Mouse (Mus musculus) intestine, embryonic 15.5 days (tissue): ENCODE data around the gene Tmem178b. TPM values are rescaled to one million over a fixed set of nuclear protein-coding genes. Genes with fewer than 3 reads are reported as not detected.

ENCODE experiments used
- ATAC-seq: fragments of 200-750 bp; cut with Nextera tagmentation; 2 replicates; pipeline ENCODE4 v1.8.0; 2017; ENCODE audit warnings: moderate TSS enrichment, moderate library complexity
- H3K27ac ChIP-seq: fragments of 300-500 bp; sonication (generic); 2 replicates; pipeline ENCODE4 v1.5.1; 2015; ENCODE audit warnings: mild to moderate bottlenecking, inconsistent platforms
- H3K27me3 ChIP-seq: fragments of 300-500 bp; sonication (generic); replicated peaks from 2 replicates; pipeline ENCODE4 v1.6.1; 2015; ENCODE audit warnings: inconsistent platforms
- H3K36me3 ChIP-seq: fragments of 300-500 bp; sonication (generic); 2 replicates; pipeline ENCODE4 v1.6.1; 2015; ENCODE audit warnings: inconsistent platforms
- H3K4me1 ChIP-seq: fragments of 300-500 bp; sonication (generic); replicated peaks from 2 replicates; pipeline ENCODE4 v1.6.1; 2015; ENCODE audit warnings: inconsistent platforms
- H3K4me2 ChIP-seq: fragments of 300-500 bp; sonication (generic); replicated peaks from 2 replicates; pipeline ENCODE4 v1.6.1; 2015; ENCODE audit warnings: mild to moderate bottlenecking, inconsistent platforms
- H3K4me3 ChIP-seq: fragments of 300-500 bp; sonication (generic); replicated peaks from 2 replicates; pipeline ENCODE4 v1.5.1; 2015; ENCODE audit warnings: inconsistent platforms
- H3K9ac ChIP-seq: fragments of 300-500 bp; sonication (generic); 2 replicates; pipeline ENCODE4 v1.6.1; 2015; ENCODE audit warnings: inconsistent platforms
- H3K9me3 ChIP-seq: fragments of 300-500 bp; sonication (generic); 2 replicates; pipeline ENCODE4 v1.6.1; 2016; ENCODE audit warnings: inconsistent platforms
- WGBS: fragments of 180-500 bp; shearing (Covaris S2); methylation state at CpG from one replicate; pipeline ENCODE4 v1.1.7; 2015; 5-methylcytosine and 5-hydroxymethylcytosine counted together
- polyA plus RNA-seq: library from polyadenylated mRNA; unstranded; fragments of >200 nt; fragmentation: Nextera tagmentation; extraction: Ambion mirVana; gene quantifications from 2 replicates; pipeline ENCODE4 v1.2.1, GENCODE M21; 2015

Gene Tmem178b
- polyA plus RNA-seq, result 0.68 and 1.4 TPM in 2 replicates

DNA sequence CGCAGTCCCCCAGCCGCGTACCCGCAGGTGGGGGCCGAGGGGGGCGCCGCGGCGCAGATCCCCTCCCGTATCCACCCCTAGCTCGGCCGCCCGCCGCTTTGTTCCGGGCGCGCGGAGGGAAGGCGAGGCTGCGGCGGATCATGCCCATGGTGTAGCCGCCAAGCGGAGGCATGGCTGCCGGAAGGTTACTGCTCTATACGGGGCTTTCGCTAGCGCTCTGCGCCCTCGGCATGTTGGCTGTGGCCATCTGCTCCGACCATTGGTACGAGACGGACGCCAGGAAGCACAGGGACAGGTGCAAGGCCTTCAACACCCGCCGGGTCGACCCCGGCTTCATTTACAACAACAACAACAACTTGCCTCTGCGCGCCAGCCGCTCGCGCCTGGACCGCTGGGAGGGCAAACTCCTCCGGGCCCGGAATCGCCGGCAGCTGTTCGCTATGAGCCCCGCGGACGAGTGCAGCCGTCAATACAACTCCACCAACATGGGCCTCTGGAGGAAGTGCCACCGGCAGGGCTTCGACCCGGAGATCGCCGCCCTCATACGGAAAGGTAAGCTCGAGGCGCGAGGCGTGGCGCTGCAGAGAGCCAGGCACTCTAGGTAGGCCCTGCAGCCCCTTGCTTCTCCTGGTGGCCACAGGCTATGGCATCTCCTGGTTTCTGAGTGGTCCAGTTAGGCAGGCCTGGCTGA, at the start of gene Tmem178b:
Gene Tmem178b, plus strand, starts transcription at position 371 of the 691 bp plus-strand sequence.
- Histone ChIP-seq H3K4me2 (peak within 1 kb of the TSS; percentile 95), H3K4me3 (peak within 1 kb of the TSS; percentile 53), H3K9me3 (no peaks in the 10 kb centered on the region), H3K27me3 (peaks cover 54% of the 10 kb centered on the region), H3K27ac (no peak within 1 kb of the TSS), H3K4me1 (peaks cover 29% of the 10 kb centered on the region), H3K36me3 (no peaks in the 10 kb centered on the region), H3K9ac (peak within 1 kb of the TSS; percentile 18; the same call in 1 of the 2 replicates)
- ATAC-seq, result 0 out of 2 replicates have a peak, but pooled peaks have one; percentile 18
- WGBS, result under 1% methylated on average over 63 of the region's 63 CpGs

DNA sequence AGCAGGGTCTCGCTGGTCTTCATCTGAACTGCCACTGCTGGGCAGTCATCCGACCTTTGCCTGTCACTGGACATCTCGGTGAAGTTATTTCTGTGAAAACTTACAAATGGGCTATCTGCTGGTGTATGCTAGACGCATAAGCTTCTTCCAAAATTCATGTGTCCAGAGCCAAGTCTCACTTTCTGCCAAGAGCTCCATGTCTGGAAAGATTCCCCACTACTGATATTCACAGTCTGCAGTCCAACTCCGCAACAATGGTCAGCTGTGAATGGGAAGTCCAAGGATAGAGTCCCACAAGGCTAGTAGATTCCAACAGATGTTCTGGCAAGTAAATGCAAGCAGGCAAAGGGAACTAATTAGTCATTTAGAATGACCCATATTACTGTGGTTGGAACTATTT, 44.3 kb upstream of the Tmem178b start:
- Histone ChIP-seq H3K27me3 (no peaks in the 10 kb centered on the region), H3K4me2 (no peak overlapping the region), H3K4me1 (no peaks in the 10 kb centered on the region), H3K9ac (no peak overlapping the region), H3K9me3 (no peaks in the 10 kb centered on the region), H3K4me3 (no peak overlapping the region), H3K27ac (no peak overlapping the region), H3K36me3 (no peaks in the 10 kb centered on the region)
- 88% methylated on average over 5 of the region's 5 CpGs for WGBS
- no peak for ATAC-seq

DNA sequence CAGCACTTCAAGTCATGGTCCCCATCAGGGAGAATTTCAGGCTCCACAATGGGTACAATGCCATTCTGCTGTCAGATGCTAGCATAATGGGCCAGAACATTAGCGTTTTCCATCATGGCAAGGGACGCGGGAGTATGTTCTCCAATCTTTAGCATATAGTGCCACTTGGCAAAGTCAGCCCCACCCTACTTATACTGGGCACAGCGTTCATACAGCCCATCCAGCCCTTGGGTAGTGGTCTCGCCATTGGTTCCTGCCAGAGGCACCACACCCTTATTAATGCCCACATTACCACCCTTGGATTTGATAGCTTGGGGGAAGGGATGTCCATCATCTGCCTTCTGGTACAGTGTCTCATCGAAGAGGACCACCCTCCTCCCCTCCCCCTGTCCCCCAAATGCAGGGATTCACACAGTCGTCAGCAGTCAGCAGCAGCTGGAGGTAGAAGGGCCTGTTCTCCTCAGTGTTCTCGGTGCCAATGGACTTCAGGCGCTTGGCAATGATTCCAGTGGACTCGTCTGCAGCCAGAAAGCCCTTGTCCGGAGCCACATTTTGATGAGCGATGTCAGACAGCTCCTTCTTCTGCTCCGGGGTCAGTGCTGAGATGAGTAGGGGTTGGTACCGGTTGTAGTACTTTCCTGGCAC, 29.3 kb upstream of the Tmem178b start:
- Histone ChIP-seq H3K4me1 (no peaks in the 10 kb centered on the region), H3K27me3 (no peaks in the 10 kb centered on the region), H3K4me3 (no peak overlapping the region), H3K36me3 (no peaks in the 10 kb centered on the region), H3K9me3 (no peaks in the 10 kb centered on the region), H3K27ac (no peak overlapping the region), H3K4me2 (no peak overlapping the region), H3K9ac (no peak overlapping the region)
- WGBS, result 91% methylated on average over 14 of the region's 14 CpGs
- no peak for ATAC-seq

DNA sequence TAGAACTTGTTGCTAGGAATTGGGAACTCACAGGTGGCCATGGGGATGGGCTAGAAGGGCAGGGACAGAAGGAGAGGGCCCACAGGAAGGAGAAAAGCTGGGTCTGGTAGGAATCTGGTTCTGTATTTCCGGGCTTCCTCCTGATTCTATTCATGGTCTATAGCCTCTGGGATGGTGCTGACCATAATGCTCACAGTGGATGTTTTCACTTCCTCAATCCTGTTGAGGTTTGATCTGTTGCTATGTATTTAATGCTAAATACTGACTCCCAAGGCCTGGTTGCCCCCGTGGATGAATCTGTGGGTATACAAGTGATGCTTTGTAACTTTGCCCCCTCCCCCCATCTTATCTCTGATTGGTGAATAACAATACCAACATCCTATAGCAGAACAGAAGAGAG, 25.5 kb upstream of the Tmem178b start:
- WGBS, result 76% methylated on average over 2 of the region's 2 CpGs
- ATAC-seq, result no peak

DNA sequence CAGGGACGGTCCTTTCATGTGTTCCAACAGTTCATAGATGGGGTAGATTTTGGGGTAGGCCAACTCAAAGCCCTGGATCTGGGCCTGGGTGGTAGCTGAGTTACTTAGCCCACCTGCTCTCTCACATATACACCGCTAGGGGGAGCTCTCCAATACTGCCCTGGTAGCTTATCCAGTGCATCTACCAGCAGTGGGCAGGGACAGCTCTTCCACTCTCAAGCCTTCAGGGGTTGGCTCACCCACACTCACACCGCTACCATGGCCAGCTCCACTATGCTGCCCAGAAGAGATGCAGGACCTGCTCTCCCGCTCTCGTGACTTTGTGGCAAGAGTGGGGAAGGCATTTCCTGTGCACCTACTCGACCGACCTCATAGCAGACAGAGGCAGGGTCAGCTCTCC, 24.3 kb upstream of the Tmem178b start:
- H3K4me1 ChIP-seq, result no peaks in the 10 kb centered on the region
- no peak overlapping the region for H3K4me2 ChIP-seq
- no peak overlapping the region for H3K4me3 ChIP-seq
- no peak overlapping the region for H3K27ac ChIP-seq
- H3K9ac ChIP-seq, result no peak overlapping the region
- no peaks in the 10 kb centered on the region for H3K27me3 ChIP-seq
- ATAC-seq, result no peak
- WGBS, result 42% methylated on average over 7 of the region's 7 CpGs
- H3K36me3 ChIP-seq, result no peaks in the 10 kb centered on the region
- no peaks in the 10 kb centered on the region for H3K9me3 ChIP-seq

More for the DNA sequence above, 25.5 kb upstream of the Tmem178b start:
- Histone ChIP-seq H3K9me3 (no peaks in the 10 kb centered on the region), H3K4me1 (no peaks in the 10 kb centered on the region), H3K27me3 (no peaks in the 10 kb centered on the region), H3K9ac (no peak overlapping the region), H3K4me3 (no peak overlapping the region), H3K36me3 (no peaks in the 10 kb centered on the region), H3K4me2 (no peak overlapping the region), H3K27ac (no peak overlapping the region)

DNA sequence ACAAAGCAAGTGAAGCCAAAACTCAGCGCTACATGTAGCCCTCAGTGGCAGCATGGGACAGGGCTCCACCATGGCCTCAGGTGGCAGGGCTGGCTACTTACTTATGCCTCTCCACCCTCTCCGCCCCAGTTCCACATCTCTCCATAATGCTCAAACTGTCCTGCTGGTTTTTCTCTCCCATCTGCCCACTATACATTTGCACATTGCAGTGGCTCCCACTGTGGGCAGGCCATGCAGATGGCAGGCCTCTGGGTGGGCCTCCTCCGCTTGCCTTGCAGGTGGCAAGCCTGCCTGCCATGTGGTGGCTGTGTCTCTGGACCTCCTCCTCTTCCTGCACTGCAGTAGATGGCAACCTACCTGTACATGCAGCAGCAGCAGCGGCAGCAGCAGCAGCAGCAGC, 23.4 kb upstream of the Tmem178b start:
- H3K4me2 ChIP-seq, result no peak overlapping the region
- no peak overlapping the region for H3K9ac ChIP-seq
- no peaks in the 10 kb centered on the region for H3K27me3 ChIP-seq
- H3K36me3 ChIP-seq, result no peaks in the 10 kb centered on the region
- no peak overlapping the region for H3K27ac ChIP-seq
- H3K4me3 ChIP-seq, result no peak overlapping the region
- 88% methylated on average over 4 of the region's 4 CpGs for WGBS
- H3K9me3 ChIP-seq, result no peaks in the 10 kb centered on the region
- no peaks in the 10 kb centered on the region for H3K4me1 ChIP-seq
- no peak for ATAC-seq

DNA sequence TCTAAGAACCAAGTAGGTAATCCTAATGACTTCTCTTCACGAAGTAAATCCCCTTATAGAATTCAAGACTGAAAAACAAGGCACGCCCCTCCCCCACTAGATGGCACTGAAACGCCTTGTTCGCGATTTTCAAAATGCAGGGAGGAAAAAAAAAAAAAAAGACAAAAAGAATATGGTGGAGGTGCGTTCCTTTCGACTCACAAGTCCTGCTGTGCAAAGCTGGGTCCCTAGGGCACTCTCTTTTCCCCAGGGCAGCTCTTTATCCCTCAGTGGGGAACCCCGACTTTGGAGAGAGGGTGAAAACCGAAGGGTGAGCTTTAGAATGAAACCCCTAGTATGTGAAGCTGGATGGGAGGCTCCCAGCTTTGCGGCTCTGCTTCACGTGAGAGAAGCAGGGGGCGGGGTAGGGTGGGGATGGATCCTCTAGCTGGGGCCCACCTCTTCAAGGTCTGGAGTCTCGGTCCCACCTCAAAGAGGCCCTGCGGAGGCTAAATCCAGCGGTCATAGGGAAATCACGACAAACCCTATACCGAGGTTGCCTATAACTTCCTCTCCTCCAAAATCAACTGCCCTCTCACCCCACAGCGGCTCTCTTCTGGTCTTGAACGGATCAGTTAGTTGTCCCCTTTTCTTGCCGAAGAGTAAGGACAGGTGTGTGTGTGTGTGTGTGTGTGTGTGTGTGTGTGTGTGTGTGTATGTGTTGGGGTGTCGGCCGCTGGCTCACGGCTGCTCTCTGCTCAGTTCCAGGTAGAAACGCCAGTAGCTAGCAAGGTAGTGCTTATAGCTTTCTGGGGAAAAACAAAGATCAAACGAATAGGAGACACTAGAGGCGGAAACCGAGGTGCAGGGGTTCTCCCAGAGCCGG, 2.6 kb upstream of the Tmem178b start:
- no peak overlapping the region for H3K9ac ChIP-seq
- WGBS, result under 1% methylated on average over 28 of the region's 28 CpGs
- peaks cover 53% of the 10 kb centered on the region for H3K27me3 ChIP-seq
- peak; percentile 7; the same call in 1 of the 2 replicates for ATAC-seq
- no peaks in the 10 kb centered on the region for H3K9me3 ChIP-seq
- H3K36me3 ChIP-seq, result no peaks in the 10 kb centered on the region
- H3K4me1 ChIP-seq, result peaks cover 29% of the 10 kb centered on the region
- H3K4me3 ChIP-seq, result peak overlapping the region; percentile 53
- H3K27ac ChIP-seq, result no peak overlapping the region
- H3K4me2 ChIP-seq, result peak overlapping the region; percentile 95

DNA sequence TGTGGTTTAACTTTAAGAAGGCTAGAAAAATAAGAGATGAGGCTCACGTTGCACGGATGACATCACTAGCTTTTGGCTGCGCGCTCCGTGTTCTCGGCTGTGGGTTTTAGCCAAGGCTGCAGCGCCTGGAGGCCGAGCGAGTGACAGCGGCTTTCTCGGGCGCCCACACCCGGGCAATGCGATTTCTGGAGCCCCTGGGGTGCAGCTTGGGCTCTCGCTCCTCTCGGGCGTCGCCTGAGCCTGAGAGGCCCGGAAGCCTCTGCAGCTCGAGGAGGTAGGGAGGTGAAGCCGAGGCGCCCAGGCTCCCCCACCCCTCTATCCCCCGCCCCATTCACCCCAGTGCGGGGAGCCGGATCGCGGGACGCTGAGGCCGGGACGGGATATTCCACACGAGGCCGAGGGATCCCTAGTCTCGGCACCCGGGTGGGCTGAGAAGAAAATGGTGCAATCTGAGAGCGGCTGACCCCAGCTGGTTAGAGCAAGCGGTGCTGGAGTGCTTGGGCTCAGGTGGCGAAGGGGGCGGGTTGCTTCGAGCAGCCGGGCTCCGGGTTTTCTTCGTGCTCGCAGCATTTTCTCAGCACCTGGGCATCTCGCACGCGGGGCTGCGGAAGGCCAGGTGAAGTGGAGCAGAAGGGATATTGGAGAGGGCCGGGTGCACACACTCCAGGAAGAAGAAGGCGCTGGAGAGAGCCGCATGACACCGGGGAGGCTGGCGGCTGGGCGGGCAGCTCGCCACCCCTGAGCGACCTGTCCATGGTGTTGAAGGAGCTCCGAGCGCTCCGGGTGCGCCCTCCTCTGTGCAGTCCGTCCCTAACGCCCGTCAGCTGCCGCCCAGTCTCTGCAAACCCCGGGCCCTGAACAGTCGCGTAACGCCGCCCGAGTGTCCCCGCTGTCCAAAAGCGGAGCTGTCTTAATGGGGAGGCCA, 1.4 kb upstream of the Tmem178b start:
- Histone ChIP-seq H3K27me3 (peaks cover 54% of the 10 kb centered on the region), H3K27ac (no peak overlapping the region), H3K4me1 (peaks cover 29% of the 10 kb centered on the region), H3K9ac (peak overlapping the region; percentile 18), H3K4me3 (peak overlapping the region; percentile 53), H3K4me2 (peak overlapping the region; percentile 95), H3K9me3 (no peaks in the 10 kb centered on the region), H3K36me3 (no peaks in the 10 kb centered on the region)
- under 1% methylated on average over 71 of the region's 71 CpGs for WGBS
- ATAC-seq, result peak; percentile 85

DNA sequence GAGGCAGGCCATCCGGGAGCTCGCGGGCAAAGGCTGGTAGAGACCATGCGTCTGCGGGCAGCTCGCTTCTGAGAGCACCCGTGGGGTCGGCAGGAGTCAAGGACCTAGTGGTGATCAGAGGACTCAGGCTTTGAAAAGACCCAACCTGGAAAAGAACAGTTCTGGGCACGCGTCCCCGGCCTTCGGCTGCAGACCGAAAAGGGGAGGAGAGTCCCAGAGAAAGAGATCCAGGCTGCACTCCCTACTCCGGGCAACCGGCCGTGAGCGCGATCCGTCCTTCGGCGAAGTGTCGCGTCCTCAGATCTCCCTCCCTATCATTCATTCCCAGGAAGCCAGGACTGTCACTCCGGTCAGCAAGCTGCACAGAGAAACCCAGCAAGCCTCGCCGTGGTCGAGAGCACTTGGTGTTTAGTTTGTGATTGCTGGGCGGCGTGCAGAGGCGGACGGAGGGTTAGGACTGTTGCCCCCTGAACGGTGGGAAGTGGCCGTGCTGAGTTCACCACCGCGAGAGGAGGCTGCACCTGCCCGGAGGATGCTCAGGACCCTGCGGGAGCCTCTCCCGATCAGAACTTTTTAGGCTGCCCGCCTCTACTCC, 668 bp upstream of the Tmem178b start:
- Histone ChIP-seq H3K27me3 (peaks cover 54% of the 10 kb centered on the region), H3K9me3 (no peaks in the 10 kb centered on the region), H3K27ac (no peak overlapping the region), H3K36me3 (no peaks in the 10 kb centered on the region), H3K4me1 (peaks cover 29% of the 10 kb centered on the region), H3K4me3 (peak overlapping the region; percentile 53), H3K4me2 (peak overlapping the region; percentile 95), H3K9ac (peak overlapping the region; percentile 18; the same call in 1 of the 2 replicates)
- ATAC-seq, result peak; percentile 46
- WGBS, result under 1% methylated on average over 39 of the region's 39 CpGs

DNA sequence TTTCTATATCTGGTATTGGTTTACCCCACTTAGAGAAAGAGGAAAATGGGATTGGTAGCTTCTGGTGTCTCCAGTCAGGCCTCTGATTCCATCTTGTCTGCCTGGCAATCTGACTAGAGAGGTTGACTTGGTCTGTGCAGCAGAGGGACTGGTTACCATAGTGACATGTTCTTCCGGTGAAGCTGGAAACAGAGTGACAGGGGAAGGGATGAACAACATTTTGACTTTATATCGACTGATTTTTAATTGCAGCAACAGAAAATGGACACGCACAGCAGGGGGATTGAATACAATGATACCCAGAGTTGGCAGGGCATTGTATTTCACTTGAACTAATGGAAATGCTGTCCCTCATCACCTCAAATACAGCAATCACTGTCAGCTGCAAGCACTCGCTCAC, 2.1 kb downstream of the Tmem178b start:
- Histone ChIP-seq H3K27ac (no peak overlapping the region), H3K4me1 (peaks cover 29% of the 10 kb centered on the region), H3K36me3 (no peaks in the 10 kb centered on the region), H3K4me3 (no peak overlapping the region), H3K27me3 (peaks cover 44% of the 10 kb centered on the region), H3K4me2 (no peak overlapping the region), H3K9me3 (no peaks in the 10 kb centered on the region), H3K9ac (no peak overlapping the region)
- WGBS, result 66% methylated on average over 4 of the region's 4 CpGs
- ATAC-seq, result no peak

DNA sequence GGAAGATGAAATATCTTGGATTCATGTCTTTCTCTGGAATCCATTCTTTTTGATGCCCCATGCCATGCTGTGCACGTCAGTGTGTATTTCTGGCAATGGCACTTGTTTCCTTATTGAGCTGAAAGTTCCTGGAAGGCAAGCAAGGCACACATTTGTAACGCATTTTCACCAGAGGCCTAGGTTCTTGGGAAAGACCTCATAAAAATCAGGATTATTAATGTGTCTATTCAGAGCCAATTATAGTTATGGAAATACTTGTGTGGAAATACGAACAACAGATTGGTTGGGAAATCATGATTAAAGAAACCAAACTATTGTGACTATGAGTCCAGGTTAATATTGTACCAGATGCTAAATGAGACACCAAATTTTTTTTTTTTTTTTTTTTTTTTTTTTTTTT, 3.4 kb downstream of the Tmem178b start:
- no peak overlapping the region for H3K4me2 ChIP-seq
- H3K9me3 ChIP-seq, result no peaks in the 10 kb centered on the region
- no peak overlapping the region for H3K27ac ChIP-seq
- peaks cover 20% of the 10 kb centered on the region for H3K4me1 ChIP-seq
- no peaks in the 10 kb centered on the region for H3K36me3 ChIP-seq
- 74% methylated on average over 3 of the region's 3 CpGs for WGBS
- no peak overlapping the region for H3K9ac ChIP-seq
- no peak overlapping the region for H3K4me3 ChIP-seq
- no peak for ATAC-seq
- H3K27me3 ChIP-seq, result peaks cover 40% of the 10 kb centered on the region
